Mouse (Mus musculus): ENCODE results near the gene Cstad.

- TF ChIP-seq POLR2A (IDR thresholded peaks at IDR 0.05; ENCODE audit: low read depth, low read length) = no peak
- TF ChIP-seq CTCF (IDR thresholded peaks at IDR 0.05; ENCODE audit: extremely low read depth, insufficient read length, insufficient replicate concordance, low read depth, low read length) = no peak
Measured at GRCm38 (mm10) chr2:30626058-30626675, 31.3 kb downstream of the Cstad start.
